Mouse (Mus musculus): Measurements from ENCODE around the gene Sirpa. TPM values are rescaled to one million over a fixed set of nuclear protein-coding genes. Genes with fewer than 3 reads are reported as not detected.

Gene Sirpa
- 33.5 TPM for polyA plus RNA-seq (2014; fragmentation: Illumina TruSeq; extraction: RNeasy Lipid Tissue Mini Kit (QIAGEN cat#74804); ENCODE audit: low read depth, low replicate concordance)

DNA sequence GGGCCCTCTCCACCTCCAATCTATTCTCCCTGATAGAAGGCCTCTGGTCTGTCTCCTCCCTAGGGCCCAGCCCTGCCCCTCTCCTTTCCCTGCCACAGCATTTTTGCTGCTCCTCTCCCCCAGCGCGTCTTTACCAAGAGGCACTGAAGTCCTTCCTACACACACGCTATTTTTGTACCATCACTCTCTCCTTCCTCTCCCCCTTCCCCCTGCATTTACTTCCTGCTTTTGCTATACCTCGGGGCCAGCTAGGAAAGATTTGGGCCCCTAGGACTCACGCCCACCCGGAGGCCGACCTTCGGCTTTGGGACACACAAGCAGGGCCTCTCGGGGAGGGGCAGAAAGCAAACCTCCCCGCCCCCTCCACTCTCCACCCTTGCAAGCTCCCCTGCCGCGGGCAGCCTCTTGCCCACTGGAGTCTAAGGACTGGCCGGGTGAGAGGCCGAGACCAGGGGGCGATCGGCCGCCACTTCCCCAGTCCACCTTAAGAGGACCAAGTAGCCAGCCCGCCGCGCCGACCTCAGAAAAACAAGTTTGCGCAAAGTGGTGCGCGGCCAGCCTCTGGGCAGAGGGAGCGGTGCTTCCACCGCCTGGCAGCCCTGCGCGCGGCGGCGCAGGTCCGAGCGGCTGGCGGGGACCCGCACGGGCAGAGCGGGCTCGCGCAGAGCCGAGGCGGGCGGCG lies at the start of gene Sirpa:
Gene Sirpa, plus strand, starts transcription at position 377 of the 682 bp plus-strand sequence.

Other genes starting within 250 kb of the Sirpa start
- gene Il1b, start 221.7 kb upstream of the Sirpa start, polyA plus RNA-seq (2014; fragmentation: Illumina TruSeq; extraction: RNeasy Lipid Tissue Mini Kit (QIAGEN cat#74804); ENCODE audit: low read depth, low replicate concordance) = 1.6 TPM
- gene F830045P16Rik, start 56.2 kb upstream of the Sirpa start, polyA plus RNA-seq (2014; fragmentation: Illumina TruSeq; extraction: RNeasy Lipid Tissue Mini Kit (QIAGEN cat#74804); ENCODE audit: low read depth, low replicate concordance) = not detected
- not detected for gene Pdyn, start 107.0 kb downstream of the Sirpa start, polyA plus RNA-seq (2014; fragmentation: Illumina TruSeq; extraction: RNeasy Lipid Tissue Mini Kit (QIAGEN cat#74804); ENCODE audit: low read depth, low replicate concordance)
- 15.2 TPM for gene Stk35, start 207.7 kb downstream of the Sirpa start, polyA plus RNA-seq (2014; fragmentation: Illumina TruSeq; extraction: RNeasy Lipid Tissue Mini Kit (QIAGEN cat#74804); ENCODE audit: low read depth, low replicate concordance)

Data from adipose tissue, adult 10 weeks (tissue).